Mouse (Mus musculus) hindbrain, embryonic 16.5 days (tissue): ENCODE measurements around the gene Jkamp. TPM values are rescaled to one million over a fixed set of nuclear protein-coding genes. Genes with fewer than 3 reads are reported as not detected.
A peak's percentile ranks its signal among the peaks of the same experiment; 100 is the strongest.

Experiments used
- ATAC-seq: fragments of 200-750 bp; cut with Nextera tagmentation; 2 replicates; pipeline ENCODE4 v1.8.0; 2017; ENCODE audit warnings: moderate TSS enrichment, moderate library complexity
- H3K27ac ChIP-seq: fragments of 300-500 bp; sonication (generic); 2 replicates; pipeline ENCODE4 v1.5.1; 2014; ENCODE audit warnings: low read depth, mild to moderate bottlenecking, control low read depth, low read length, moderate library complexity
- H3K27me3 ChIP-seq: fragments of 300-500 bp; sonication (generic); replicated peaks from 2 replicates; pipeline ENCODE4 v1.6.1; 2014; ENCODE audit warnings: low read length; ENCODE audit not compliant: control insufficient read depth, insufficient read depth
- H3K36me3 ChIP-seq: fragments of 300-500 bp; sonication (generic); 2 replicates; pipeline ENCODE4 v1.6.1; 2014; ENCODE audit warnings: mild to moderate bottlenecking, low read length, moderate library complexity, mixed read lengths; ENCODE audit not compliant: control insufficient read depth, insufficient read depth
- H3K4me1 ChIP-seq: fragments of 300-500 bp; sonication (generic); 2 replicates; pipeline ENCODE4 v1.6.1; 2014; ENCODE audit warnings: low read depth, low read length; ENCODE audit not compliant: control insufficient read depth, insufficient read depth
- H3K4me2 ChIP-seq: fragments of 300-500 bp; sonication (generic); 2 replicates; pipeline ENCODE4 v1.6.1; 2014; ENCODE audit warnings: mild to moderate bottlenecking, low read length, control low read depth, moderate library complexity
- H3K4me3 ChIP-seq: fragments of 300-500 bp; sonication (generic); 2 replicates; pipeline ENCODE4 v1.5.1; 2014; ENCODE audit warnings: mild to moderate bottlenecking, low read length, control low read depth, moderate library complexity
- H3K9ac ChIP-seq: fragments of 300-500 bp; sonication (generic); 2 replicates; pipeline ENCODE4 v1.6.1; 2014; ENCODE audit warnings: low read depth, mild to moderate bottlenecking, control low read depth, low read length, moderate library complexity
- H3K9me3 ChIP-seq: fragments of 300-500 bp; sonication (generic); 2 replicates; pipeline ENCODE4 v1.6.1; 2014; ENCODE audit warnings: mild to moderate bottlenecking, low read length, moderate library complexity; ENCODE audit not compliant: control insufficient read depth
- WGBS: fragments of 180-500 bp; shearing (Covaris S2); extraction: QIAGEN DNeasy Blood & Tissue Kit; methylation state at CpG from one replicate; pipeline ENCODE4 v1.1.7; 2014; 5-methylcytosine and 5-hydroxymethylcytosine counted together
- polyA plus RNA-seq: library from polyadenylated mRNA; unstranded; fragments of >200 nt; fragmentation: Nextera tagmentation; extraction: Ambion mirVana; gene quantifications from 2 replicates; pipeline ENCODE4 v1.2.1, GENCODE M21; 2015

The Jkamp gene
- polyA plus RNA-seq, 1 experiment from 2014 or later, result 129 TPM

GRCm38 (mm10) chr12:72052571-72052970 is 32.8 kb upstream of the Jkamp start:
- Histone ChIP-seq H3K9ac (no peak overlapping the region), H3K27me3 (no peaks in the 10 kb centered on the region), H3K4me2 (no peak overlapping the region), H3K4me3 (no peak overlapping the region), H3K27ac (no peak overlapping the region), H3K36me3 (no peaks in the 10 kb centered on the region), H3K9me3 (peaks cover 11% of the 10 kb centered on the region; the same call in 1 of the 2 replicates), H3K4me1 (no peaks in the 10 kb centered on the region)
- no peak for ATAC-seq
- 76% methylated on average over 6 of the region's 6 CpGs for WGBS

GRCm38 (mm10) chr12:72053303-72053702 is 32.1 kb upstream of the Jkamp start:
- H3K36me3 ChIP-seq, result no peaks in the 10 kb centered on the region
- H3K27me3 ChIP-seq, result no peaks in the 10 kb centered on the region
- no peak overlapping the region for H3K27ac ChIP-seq
- 42% methylated on average over 6 of the region's 6 CpGs for WGBS
- no peaks in the 10 kb centered on the region for H3K4me1 ChIP-seq
- no peak overlapping the region for H3K9ac ChIP-seq
- H3K4me2 ChIP-seq, result no peak overlapping the region
- H3K4me3 ChIP-seq, result no peak overlapping the region
- H3K9me3 ChIP-seq, result peaks cover 11% of the 10 kb centered on the region; the same call in 1 of the 2 replicates
- no peak for ATAC-seq

GRCm38 (mm10) chr12:72053851-72054250 is 31.5 kb upstream of the Jkamp start:
- H3K4me2 ChIP-seq, result no peak overlapping the region
- ATAC-seq, result no peak
- 47% methylated on average over 6 of the region's 6 CpGs for WGBS
- H3K9ac ChIP-seq, result no peak overlapping the region
- H3K9me3 ChIP-seq, result peaks cover 11% of the 10 kb centered on the region; the same call in 1 of the 2 replicates
- no peak overlapping the region for H3K27ac ChIP-seq
- no peaks in the 10 kb centered on the region for H3K27me3 ChIP-seq
- H3K4me1 ChIP-seq, result no peaks in the 10 kb centered on the region
- H3K4me3 ChIP-seq, result no peak overlapping the region
- no peaks in the 10 kb centered on the region for H3K36me3 ChIP-seq

- H3K4me2 ChIP-seq, result no peak overlapping the region
- H3K27ac ChIP-seq, result no peak overlapping the region
- ATAC-seq, result no peak
- no peaks in the 10 kb centered on the region for H3K9me3 ChIP-seq
- no peak overlapping the region for H3K4me3 ChIP-seq
- no peak overlapping the region for H3K9ac ChIP-seq
- H3K4me1 ChIP-seq, result no peaks in the 10 kb centered on the region
- H3K36me3 ChIP-seq, result no peaks in the 10 kb centered on the region
- no peaks in the 10 kb centered on the region for H3K27me3 ChIP-seq
- 96% methylated on average over 1 of the region's 1 CpGs for WGBS
These were observed 27.6 kb upstream of the Jkamp start for GRCm38 (mm10) chr12:72057780-72058179.

GRCm38 (mm10) chr12:72069626-72070326 is 15.6 kb upstream of the Jkamp start:
- 5% methylated on average over 40 of the region's 40 CpGs for WGBS
- Histone ChIP-seq H3K9ac (peak overlapping the region; percentile 80), H3K4me1 (no peaks in the 10 kb centered on the region), H3K27ac (peak overlapping the region; percentile 87), H3K4me3 (peak overlapping the region; percentile 68), H3K9me3 (no peaks in the 10 kb centered on the region), H3K36me3 (no peaks in the 10 kb centered on the region), H3K4me2 (peak overlapping the region; percentile 91), H3K27me3 (no peaks in the 10 kb centered on the region)
- peak; percentile 84 for ATAC-seq

- no peaks in the 10 kb centered on the region for H3K4me1 ChIP-seq
- under 1% methylated on average over 94 of the region's 94 CpGs for WGBS
- H3K36me3 ChIP-seq, result no peaks in the 10 kb centered on the region
- peak within 1 kb of the TSS; percentile 80 for H3K9ac ChIP-seq
- H3K9me3 ChIP-seq, result no peaks in the 10 kb centered on the region
- peak within 1 kb of the TSS; percentile 68 for H3K4me3 ChIP-seq
- H3K27ac ChIP-seq, result peak within 1 kb of the TSS; percentile 87
- no peaks in the 10 kb centered on the region for H3K27me3 ChIP-seq
- peak within 1 kb of the TSS; percentile 91 for H3K4me2 ChIP-seq
- peak; percentile 94 for ATAC-seq
These were observed 14.8 kb upstream of the Jkamp start, which contains the start of gene Gpr135 for GRCm38 (mm10) chr12:72070327-72071269. Gene Gpr135 (minus strand): TSS chr12:72071125.

- 94% methylated on average over 3 of the region's 3 CpGs for WGBS
- no peaks in the 10 kb centered on the region for H3K27me3 ChIP-seq
- ATAC-seq, result no peak
These were observed 7.1 kb upstream of the Jkamp start for GRCm38 (mm10) chr12:72078248-72078647.

GRCm38 (mm10) chr12:72081961-72082360 is 3.4 kb upstream of the Jkamp start:
- H3K4me1 ChIP-seq, result peaks cover 10% of the 10 kb centered on the region
- H3K27ac ChIP-seq, result no peak overlapping the region
- no peaks in the 10 kb centered on the region for H3K36me3 ChIP-seq
- H3K4me2 ChIP-seq, result peak overlapping the region; percentile 46
- ATAC-seq, result no peak
- H3K9me3 ChIP-seq, result no peaks in the 10 kb centered on the region
- H3K27me3 ChIP-seq, result no peaks in the 10 kb centered on the region
- H3K9ac ChIP-seq, result no peak overlapping the region
- no peak overlapping the region for H3K4me3 ChIP-seq
- WGBS, result 59% methylated on average over 3 of the region's 3 CpGs

More at GRCm38 (mm10) chr12:72078248-72078647, 7.1 kb upstream of the Jkamp start:
- Histone ChIP-seq H3K4me3 (no peak overlapping the region), H3K9me3 (no peaks in the 10 kb centered on the region), H3K27ac (no peak overlapping the region), H3K9ac (no peak overlapping the region), H3K4me2 (no peak overlapping the region), H3K4me1 (peaks cover 4% of the 10 kb centered on the region), H3K36me3 (no peaks in the 10 kb centered on the region)

- H3K27me3 ChIP-seq, result no peaks in the 10 kb centered on the region
- no peak for ATAC-seq
- no peaks in the 10 kb centered on the region for H3K36me3 ChIP-seq
- WGBS, result 24% methylated on average over 18 of the region's 18 CpGs
- no peak overlapping the region for H3K27ac ChIP-seq
- H3K4me3 ChIP-seq, result no peak overlapping the region
- peak overlapping the region; percentile 35; the same call in 1 of the 2 replicates for H3K9ac ChIP-seq
- peaks cover 12% of the 10 kb centered on the region for H3K4me1 ChIP-seq
- H3K9me3 ChIP-seq, result no peaks in the 10 kb centered on the region
- H3K4me2 ChIP-seq, result peak overlapping the region; percentile 46
These were observed 3.0 kb upstream of the Jkamp start for GRCm38 (mm10) chr12:72082370-72082769.
